Mouse (Mus musculus) heart, postnatal 0 days (tissue): ENCODE measurements around the gene Camkv. TPM values are rescaled to one million over a fixed set of nuclear protein-coding genes. Genes with fewer than 3 reads are reported as not detected.

Source experiments
- ATAC-seq: fragments of 200-750 bp; cut with Nextera tagmentation; 2 replicates; pipeline ENCODE4 v1.8.0; 2017; ENCODE audit warnings: low read depth, moderate number of reproducible peaks, moderate library complexity; ENCODE audit not compliant: insufficient read depth
- DNase-seq: peaks from one replicate; pipeline ENCODE4 v3.0.0-alpha.2; 2016; ENCODE audit warnings: low spot score
- H3K27ac ChIP-seq: fragments of 300-500 bp; sonication (generic); 2 replicates; pipeline ENCODE4 v1.5.1; 2014; ENCODE audit warnings: low read depth, mild to moderate bottlenecking
- H3K27me3 ChIP-seq: fragments of 300-500 bp; sonication (generic); 2 replicates; pipeline ENCODE4 v1.6.1; 2014; ENCODE audit warnings: low read length, mixed read lengths; ENCODE audit not compliant: control insufficient read depth, insufficient read depth
- H3K36me3 ChIP-seq: fragments of 300-500 bp; sonication (generic); replicated peaks from 2 replicates; pipeline ENCODE4 v1.6.1; 2014; ENCODE audit warnings: low read length, mixed read lengths; ENCODE audit not compliant: control insufficient read depth, insufficient read depth
- H3K4me1 ChIP-seq: fragments of 300-500 bp; sonication (generic); 2 replicates; pipeline ENCODE4 v1.6.1; 2014; ENCODE audit warnings: antibody characterized with exemption; ENCODE audit not compliant: control insufficient read depth, insufficient read depth
- H3K4me2 ChIP-seq: fragments of 300-500 bp; sonication (generic); 2 replicates; pipeline ENCODE4 v1.6.1; 2014; ENCODE audit warnings: low read depth, mild to moderate bottlenecking, low read length, moderate library complexity
- H3K4me3 ChIP-seq: fragments of 300-500 bp; sonication (generic); 2 replicates; pipeline ENCODE4 v1.5.1; 2014; ENCODE audit warnings: low read depth, low read length
- H3K9ac ChIP-seq: fragments of 300-500 bp; sonication (generic); replicated peaks from 2 replicates; pipeline ENCODE4 v1.6.1; 2014; ENCODE audit warnings: low read depth, low read length, mixed read lengths
- H3K9me3 ChIP-seq: fragments of 300-500 bp; sonication (generic); replicated peaks from 2 replicates; pipeline ENCODE4 v1.6.1; 2016; ENCODE audit warnings: low read length; ENCODE audit not compliant: control insufficient read depth
- CTCF ChIP-seq: IDR thresholded peaks from 2 replicates; pipeline ENCODE4 v1.5.1; 2016; ENCODE audit warnings: antibody characterized with exemption, control low read depth, low read depth
- EP300 ChIP-seq: IDR thresholded peaks from 2 replicates; pipeline ENCODE4 v1.6.1; 2016; ENCODE audit warnings: antibody characterized with exemption, low read depth
- WGBS: fragments of 180-500 bp; shearing (Covaris S2); extraction: QIAGEN DNeasy Blood & Tissue Kit; methylation state at CpG from one replicate; pipeline ENCODE4 v1.1.7; 2014; 5-methylcytosine and 5-hydroxymethylcytosine counted together
- polyA plus RNA-seq: library from polyadenylated mRNA; unstranded; fragments of >200 nt; fragmentation: Nextera tagmentation; extraction: Ambion mirVana; gene quantifications from 2 replicates; pipeline ENCODE4 v1.2.1, GENCODE M21; 2015
- total RNA-seq: library from RNA; depleted of rRNA; stranded (reverse); fragments of >200 nt; gene quantifications from 2 replicates; pipeline ENCODE4 v1.2.3, GENCODE M21; 2014; ENCODE audit warnings: low replicate concordance

Camkv gene
- total and polyA plus RNA-seq, 2 experiments from 2014 or later, result not detected

GRCm38 (mm10) chr9:107985131-107986119, 50.0 kb downstream of the Camkv start, which contains the start of gene Inka1:
Gene Inka1, minus strand, starts transcription at chr9:107985879.
- Histone ChIP-seq H3K4me3 (peak within 1 kb of the TSS; percentile 80), H3K4me2 (peak within 1 kb of the TSS; percentile 84), H3K27ac (peak within 1 kb of the TSS; percentile 98), H3K9me3 (no peaks in the 10 kb centered on the region), H3K36me3 (no peaks in the 10 kb centered on the region), H3K27me3 (no peaks in the 10 kb centered on the region), H3K9ac (peak within 1 kb of the TSS; percentile 77), H3K4me1 (peaks cover 26% of the 10 kb centered on the region)
- ATAC-seq (peak; percentile 57), DNase-seq (peak; percentile 83)
- WGBS, result under 1% methylated on average over 58 of the region's 58 CpGs
- TF ChIP-seq CTCF, result peak; percentile 4; the same call in 1 of the 2 replicates
- peak; percentile 20; the same call in 1 of the 2 replicates for TF ChIP-seq EP300

GRCm38 (mm10) chr9:107986376-107986775, 50.9 kb downstream of the Camkv start:
- peak; percentile 22 for ATAC-seq
- Histone ChIP-seq H3K27ac (peak overlapping the region; percentile 98; the same call in 1 of the 2 replicates), H3K9me3 (no peaks in the 10 kb centered on the region), H3K36me3 (no peaks in the 10 kb centered on the region), H3K4me3 (peak overlapping the region; percentile 80), H3K27me3 (no peaks in the 10 kb centered on the region), H3K9ac (no peak overlapping the region; the same call in 1 of the 2 replicates), H3K4me1 (peaks cover 26% of the 10 kb centered on the region), H3K4me2 (peak overlapping the region; percentile 84)
- peak; percentile 70 for DNase-seq
- TF ChIP-seq EP300, result no peak
- peak; percentile 84 for TF ChIP-seq CTCF
- 3% methylated on average over 18 of the region's 18 CpGs for WGBS

GRCm38 (mm10) chr9:107987950-107988349, 52.5 kb downstream of the Camkv start:
- no peaks in the 10 kb centered on the region for H3K27me3 ChIP-seq
- ATAC-seq (no peak), DNase-seq (no peak)
- H3K36me3 ChIP-seq, result no peaks in the 10 kb centered on the region
- H3K9me3 ChIP-seq, result no peaks in the 10 kb centered on the region
- 61% methylated on average over 3 of the region's 3 CpGs for WGBS
- H3K4me2 ChIP-seq, result no peak overlapping the region
- H3K4me1 ChIP-seq, result peaks cover 12% of the 10 kb centered on the region
- H3K4me3 ChIP-seq, result no peak overlapping the region
- no peak overlapping the region for H3K9ac ChIP-seq
- no peak for TF ChIP-seq CTCF
- TF ChIP-seq EP300, result no peak
- H3K27ac ChIP-seq, result no peak overlapping the region

GRCm38 (mm10) chr9:107992197-107992596, 56.7 kb downstream of the Camkv start, which contains the start of gene Cdhr4:
Gene Cdhr4, plus strand, starts transcription at chr9:107992497.
- Histone ChIP-seq H3K9me3 (no peaks in the 10 kb centered on the region), H3K4me1 (no peaks in the 10 kb centered on the region), H3K4me3 (no peak within 1 kb of the TSS), H3K4me2 (no peak within 1 kb of the TSS), H3K36me3 (no peaks in the 10 kb centered on the region), H3K9ac (no peak within 1 kb of the TSS), H3K27me3 (no peaks in the 10 kb centered on the region), H3K27ac (no peak within 1 kb of the TSS)
- ATAC-seq, result no peak
- TF ChIP-seq CTCF (no peak), EP300 (no peak)
- 64% methylated on average over 2 of the region's 2 CpGs for WGBS
- no peak for DNase-seq

GRCm38 (mm10) chr9:107993013-107993412, 57.5 kb downstream of the Camkv start:
- no peaks in the 10 kb centered on the region for H3K36me3 ChIP-seq
- WGBS, result 89% methylated on average over 11 of the region's 11 CpGs
- H3K9ac ChIP-seq, result no peak overlapping the region
- H3K4me1 ChIP-seq, result no peaks in the 10 kb centered on the region
- H3K27ac ChIP-seq, result no peak overlapping the region
- no peak for ATAC-seq
- no peak overlapping the region for H3K4me2 ChIP-seq
- H3K9me3 ChIP-seq, result no peaks in the 10 kb centered on the region
- H3K27me3 ChIP-seq, result no peaks in the 10 kb centered on the region
- no peak for DNase-seq
- TF ChIP-seq CTCF (no peak), EP300 (no peak)
- no peak overlapping the region for H3K4me3 ChIP-seq
